Comparison of ENCODE assay signal across 8 mouse cellular contexts in genomic region chr4:131836891-131837491, GRCm38 (mm10). TPM values are rescaled to one million over a fixed set of nuclear protein-coding genes. Genes with fewer than 3 reads are reported as not detected.
A peak's percentile ranks its signal among the peaks of the same experiment; 100 is the strongest.
DNase-seq lines count a peak whose midpoint lies in the region; ATAC-seq and TF ChIP-seq lines count a peak whose summit lies in the region.

No protein-coding gene starts in this region.

- under 1% methylated on average over 65 of the region's 76 CpGs for WGBS in intestine, embryonic 16.5 days
- WGBS in lung, embryonic 15.5 days: under 1% methylated on average over 72 of the region's 76 CpGs

- no peaks in the 10 kb centered on the region for H3K79me3 ChIP-seq in C2C12 (ENCODE audit: low read depth)

- H3K27me3 ChIP-seq in C2C12 (ENCODE audit: control insufficient read depth, insufficient read depth, insufficient read length): peaks cover 54% of the 10 kb centered on the region
- H3K27me3 ChIP-seq in intestine, embryonic 16.5 days (replicated peaks; ENCODE audit: control insufficient read depth, insufficient read depth, low read length): peaks cover 12% of the 10 kb centered on the region; the same call in 1 of the 2 replicates
- H3K27me3 ChIP-seq in lung, embryonic 15.5 days: peaks cover 46% of the 10 kb centered on the region

- no peak for TF ChIP-seq CTCF in C2C12 (IDR thresholded peaks at IDR 0.05; ENCODE audit: control insufficient read depth, insufficient read depth, insufficient read length)

- H3K4me1 ChIP-seq in ES-E14 (ENCODE audit: control insufficient read depth in 2 of 2, insufficient read depth in 2 of 2, low read length in 2 of 2, poor library complexity in 1 of 2): peaks cover 0 to 12% of the 10 kb centered on the region in 2 experiments; a peak in 2 of 4 replicates
- H3K4me1 ChIP-seq in intestine, embryonic 16.5 days (ENCODE audit: control insufficient read depth, insufficient read depth, low read length): peaks cover 11% of the 10 kb centered on the region
- H3K4me1 ChIP-seq in lung, embryonic 15.5 days: peaks cover 30% of the 10 kb centered on the region

- H3K36me3 ChIP-seq in C2C12 (ENCODE audit: control insufficient read depth, insufficient read depth) (no peaks in the 10 kb centered on the region), ES-E14 (ENCODE audit: control insufficient read depth, insufficient read depth, low read length, poor library complexity, severe bottlenecking) (no peaks in the 10 kb centered on the region)
- no peaks in the 10 kb centered on the region for H3K36me3 ChIP-seq in intestine, embryonic 16.5 days (ENCODE audit: control insufficient read depth, insufficient read depth, low read length)
- no peaks in the 10 kb centered on the region for H3K36me3 ChIP-seq in lung, embryonic 15.5 days

- H3K9me3 ChIP-seq in ES-E14 (ENCODE audit: control insufficient read depth, insufficient read depth, low read depth, low read length): no peaks in the 10 kb centered on the region
- H3K9me3 ChIP-seq in intestine, embryonic 16.5 days (ENCODE audit: control insufficient read depth, low read length): no peaks in the 10 kb centered on the region
- H3K9me3 ChIP-seq in lung, embryonic 15.5 days: no peaks in the 10 kb centered on the region

- peak overlapping the region; percentile 48; the same call in 1 of the 2 replicates for H3K9ac ChIP-seq in ES-E14 (ENCODE audit: insufficient read depth, low read depth, low read length, poor library complexity, severe bottlenecking)
- H3K9ac ChIP-seq in intestine, embryonic 16.5 days (ENCODE audit: low read depth, low read length): peak overlapping the region; percentile 76
- peak overlapping the region; percentile 79 for H3K9ac ChIP-seq in lung, embryonic 15.5 days

- H3ac ChIP-seq in C2C12 (ENCODE audit: control insufficient read depth, insufficient read length, low read depth): peak overlapping the region; percentile 20

- in situ Hi-C loops in ES-E14 (cut with MboI; ENCODE audit: low sequenced_read_pairs in 2 of 2, unreplicated experiment in 2 of 2): loop anchor here in 1 of 2 experiments (5.0 to 25.0 kb wide), 3 partner anchors 115 to 875 kb away; no protein-coding TSS in a partner anchor

- H3K4me2 ChIP-seq in intestine, embryonic 16.5 days (ENCODE audit: low read depth, low read length): peak overlapping the region; percentile 100
- H3K4me2 ChIP-seq in lung, embryonic 15.5 days: peak overlapping the region; percentile 97

- no peak for DNase-seq in ES-E14 (ENCODE audit: low read depth, low spot score)
- DNase-seq in cerebellum, postnatal 36 days: peak; percentile 38 to 52
- peak; percentile 54 for DNase-seq in ovary, postnatal 36 days (ENCODE audit: low spot score)

- no peaks in the 10 kb centered on the region for H3K79me2 ChIP-seq in C2C12 (ENCODE audit: control insufficient read depth, insufficient read depth)

- no peak overlapping the region for H3K4me3 ChIP-seq in C2C12 (ENCODE audit: insufficient read depth, poor library complexity, severe bottlenecking)
- peak overlapping the region; percentile 69 to 70 for H3K4me3 ChIP-seq in ES-E14 (ENCODE audit: insufficient read depth in 1 of 2, low read depth in 1 of 2, low read length in 2 of 2, poor library complexity in 1 of 2, severe bottlenecking in 1 of 2)
- peak overlapping the region; percentile 71 for H3K4me3 ChIP-seq in intestine, embryonic 16.5 days (ENCODE audit: low read length)
- peak overlapping the region; percentile 70 for H3K4me3 ChIP-seq in lung, embryonic 15.5 days

- no peak overlapping the region for H3K27ac ChIP-seq in ES-E14 (ENCODE audit: insufficient read depth, low read depth, low read length, poor library complexity, severe bottlenecking)
- no peak overlapping the region for H3K27ac ChIP-seq in intestine, embryonic 16.5 days (ENCODE audit: low read length)
- H3K27ac ChIP-seq in lung, embryonic 15.5 days: no peak overlapping the region

- peak; percentile 52 for ATAC-seq in granulocyte monocyte progenitor cell, adult 5-6 weeks (replicated peaks; ENCODE audit: poor library complexity, severe bottlenecking)
- peak; percentile 21 for ATAC-seq in intestine, embryonic 16.5 days
- peak; percentile 19; the same call in 1 of the 2 replicates for ATAC-seq in lung, embryonic 15.5 days (ENCODE audit: borderline replicate concordance, extremely low read depth, low FRiP score, low TSS enrichment)
- no peak for ATAC-seq in megakaryocyte-erythroid progenitor cell, adult 5-6 weeks (replicated peaks; ENCODE audit: low FRiP score, low TSS enrichment, poor library complexity, severe bottlenecking)

TF ChIP-seq in C2C12, 6 proteins besides CTCF, POLR2A, EP300 and RAD21:
- TF ChIP-seq MAX (IDR thresholded peaks at IDR 0.05) (no peak), MYOG (IDR thresholded peaks at IDR 0.05; ENCODE audit: control insufficient read depth, extremely low read depth, insufficient read length) (no peak), FOSL1 (IDR thresholded peaks at IDR 0.05; ENCODE audit: insufficient read depth, low read length, poor library complexity, severe bottlenecking) (no peak), CEBPB (IDR thresholded peaks at IDR 0.05; ENCODE audit: low read depth) (no peak), MYOD1 (IDR thresholded peaks at IDR 0.05; ENCODE audit: control insufficient read depth, insufficient read length, low read depth) (no peak), USF1 (IDR thresholded peaks at IDR 0.05; ENCODE audit: low read depth) (no peak)

TF ChIP-seq in ES-E14, 5 proteins besides CTCF, POLR2A, EP300 and RAD21:
- TF ChIP-seq MAFK (IDR thresholded peaks at IDR 0.05; ENCODE audit: insufficient read depth, low read depth, low read length): no peak

RNA-seq across cellular contexts. Expression of gene Ptpru, which starts 1.1 kb away (rescaled TPM):
- polyA plus RNA-seq in C2C12 (2012; fragmentation: generic; extraction: Trizol): 0.07 TPM
- total RNA-seq in ES-E14 (2012; rRNA removed): 11.2 and 16.7 TPM in 2 replicates
- total RNA-seq in granulocyte monocyte progenitor cell, adult 5-6 weeks (2014; fragmentation: Nextera tagmentation): 7.7 and 13.9 TPM in 2 replicates
- total RNA-seq in granulocyte monocyte progenitor cell, adult 5-6 weeks (2017): 4.1 and 4.2 TPM in 2 replicates
- 4.7 and 4.8 TPM in 2 replicates for polyA plus RNA-seq in intestine, embryonic 16.5 days (2015; fragmentation: Nextera tagmentation; extraction: Ambion mirVana)
- polyA plus RNA-seq in lung, embryonic 15.5 days (2015; fragmentation: Nextera tagmentation; extraction: Ambion mirVana): 11.7 and 15.9 TPM in 2 replicates
- total RNA-seq in megakaryocyte-erythroid progenitor cell, adult 5-6 weeks (2014; fragmentation: Nextera tagmentation): not detected in 2 replicates
- total RNA-seq in megakaryocyte-erythroid progenitor cell, adult 5-6 weeks (2017): not detected in 2 replicates

RNA-seq across cellular contexts. Expression of gene Mecr, which starts 6.3 kb away (rescaled TPM):
- 49.4 TPM for polyA plus RNA-seq in C2C12 (2012; fragmentation: generic; extraction: Trizol)
- 31.2 and 34.2 TPM in 2 replicates for total RNA-seq in ES-E14 (2012; rRNA removed)
- total RNA-seq in granulocyte monocyte progenitor cell, adult 5-6 weeks (2014; fragmentation: Nextera tagmentation): 40.0 and 68.6 TPM in 2 replicates
- 28.4 and 36.2 TPM in 2 replicates for total RNA-seq in granulocyte monocyte progenitor cell, adult 5-6 weeks (2017)
- 81.6 and 86.6 TPM in 2 replicates for polyA plus RNA-seq in intestine, embryonic 16.5 days (2015; fragmentation: Nextera tagmentation; extraction: Ambion mirVana)
- 45.9 and 47.6 TPM in 2 replicates for polyA plus RNA-seq in lung, embryonic 15.5 days (2015; fragmentation: Nextera tagmentation; extraction: Ambion mirVana)
- 77.8 and 78.9 TPM in 2 replicates for total RNA-seq in megakaryocyte-erythroid progenitor cell, adult 5-6 weeks (2014; fragmentation: Nextera tagmentation)
- 25.5 and 63.1 TPM in 2 replicates for total RNA-seq in megakaryocyte-erythroid progenitor cell, adult 5-6 weeks (2017)

RNA-seq across cellular contexts. Expression of gene Srsf4, which starts 36.4 kb away (rescaled TPM):
- polyA plus RNA-seq in C2C12 (2012; fragmentation: generic; extraction: Trizol): 55.4 TPM
- total RNA-seq in ES-E14 (2012; rRNA removed): 45.3 and 45.6 TPM in 2 replicates
- 62.0 and 78.5 TPM in 2 replicates for total RNA-seq in granulocyte monocyte progenitor cell, adult 5-6 weeks (2014; fragmentation: Nextera tagmentation)
- 66.8 and 72.4 TPM in 2 replicates for total RNA-seq in granulocyte monocyte progenitor cell, adult 5-6 weeks (2017)
- polyA plus RNA-seq in intestine, embryonic 16.5 days (2015; fragmentation: Nextera tagmentation; extraction: Ambion mirVana): 68.6 and 75.2 TPM in 2 replicates
- 117 and 119 TPM in 2 replicates for polyA plus RNA-seq in lung, embryonic 15.5 days (2015; fragmentation: Nextera tagmentation; extraction: Ambion mirVana)
- total RNA-seq in megakaryocyte-erythroid progenitor cell, adult 5-6 weeks (2014; fragmentation: Nextera tagmentation): 74.7 and 95.5 TPM in 2 replicates
- total RNA-seq in megakaryocyte-erythroid progenitor cell, adult 5-6 weeks (2017): 89.4 and 114 TPM in 2 replicates

Comparison
In these comparisons a context has a peak if more than half of its experiments do, and no peak if none do; other contexts are left out.
1. RNA of gene Ptpru, which starts 1.1 kb away (total RNA-seq): 11.2 to 16.7 TPM in ES-E14 and 4.1 to 13.9 TPM in granulocyte monocyte progenitor cell, adult 5-6 weeks; not detected in megakaryocyte-erythroid progenitor cell, adult 5-6 weeks; every median in the first group is over 4 times any median in the second.
2. Peak in every context shown above with its lines, with median percentiles within 50 percentile points of each other: H3K9ac ChIP-seq.